1 mouse cellular context compared by ENCODE assay signal in the genomic region with DNA sequence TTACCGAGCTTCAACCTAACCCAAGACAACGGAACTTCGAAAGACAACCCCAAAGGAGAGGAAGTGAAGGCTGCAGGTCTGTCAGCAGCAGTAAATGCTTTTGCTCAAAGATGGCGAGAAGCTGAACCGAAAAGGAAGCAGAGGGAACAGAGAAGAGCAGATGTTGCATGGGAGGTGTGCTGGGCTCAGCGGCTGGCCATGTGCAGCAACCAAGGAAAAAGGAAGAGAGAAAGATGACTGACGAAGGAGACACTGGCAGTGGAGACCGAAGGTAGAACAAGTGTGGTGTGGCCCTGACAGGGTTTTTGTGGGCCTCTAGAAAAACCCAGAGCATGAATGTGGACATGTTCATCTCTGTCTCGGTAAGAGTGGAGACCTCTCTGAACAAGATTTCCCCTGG.
TF ChIP-seq lines count a peak whose summit lies in the region.

No protein-coding gene starts in this region.

TF ChIP-seq in CH12.LX, 34 proteins besides CTCF, POLR2A, EP300 and RAD21 (continued from another document):
- TF ChIP-seq NELFE (IDR thresholded peaks at IDR 0.05; ENCODE audit: low read depth, low read length): no peak
- no peak for TF ChIP-seq CHD1 (IDR thresholded peaks at IDR 0.05; ENCODE audit: low read depth, low read length)
- peak; percentile 25; the same call in 1 of the 2 replicates for TF ChIP-seq ETS1 (conservative IDR thresholded peaks at IDR 0.05; ENCODE audit: low read depth, low read length)
- TF ChIP-seq ZNF384 (IDR thresholded peaks at IDR 0.05; ENCODE audit: low read depth, low read length): no peak
- no peak for TF ChIP-seq TBP (conservative IDR thresholded peaks at IDR 0.05; ENCODE audit: low read depth, low read length)
- TF ChIP-seq MEF2A (IDR thresholded peaks at IDR 0.05; ENCODE audit: borderline replicate concordance, low read depth, low read length): no peak
- no peak for TF ChIP-seq PAX5 (IDR thresholded peaks at IDR 0.05; ENCODE audit: low read length)
